Mouse (Mus musculus) neural tube, embryonic 10.5 days (tissue): ENCODE results near the gene Sema5b.

Source experiments
- DNase-seq: peaks from one replicate; pipeline ENCODE4 v3.0.0-alpha.2; 2017; ENCODE audit warnings: low spot score; ENCODE audit errors: extremely low spot score

Gene Sema5b

DNA sequence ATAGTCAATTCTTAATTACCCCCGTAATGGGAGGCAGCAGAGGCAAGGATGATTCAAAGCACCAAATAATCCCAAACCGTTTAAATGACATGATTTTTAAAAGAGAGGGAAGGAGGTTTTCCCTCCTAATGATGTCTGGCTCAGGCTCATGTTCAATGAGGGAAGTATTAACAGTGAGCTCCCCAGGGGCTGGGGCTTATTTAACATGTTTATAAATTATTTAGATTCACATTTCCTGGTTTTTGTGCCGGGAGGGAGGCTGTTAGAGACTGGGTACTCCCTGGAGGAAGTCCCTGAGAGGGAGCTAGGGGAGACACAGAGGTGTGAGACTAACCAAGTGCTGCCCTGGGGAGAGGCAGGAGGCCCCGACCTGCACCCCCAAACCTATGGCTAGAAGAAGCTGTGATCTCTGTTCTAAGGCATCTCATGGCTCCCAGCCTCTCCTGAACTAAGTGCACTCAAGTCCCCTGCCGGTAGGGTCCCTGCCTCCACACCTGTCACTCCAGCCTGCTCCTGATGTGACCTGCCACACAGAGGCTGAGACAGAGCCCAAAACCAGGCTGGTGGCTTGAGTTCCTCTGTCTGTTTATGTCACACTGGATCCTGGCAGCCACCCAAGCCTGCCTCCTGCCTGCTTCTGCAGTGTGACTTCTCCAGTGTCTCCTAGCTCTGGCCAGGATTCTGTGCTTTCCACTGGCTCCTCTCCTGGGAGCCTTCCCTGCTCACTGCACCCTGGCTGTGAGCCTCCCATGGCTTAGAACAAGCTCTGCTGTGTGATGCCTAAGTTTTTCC is 51.5 kb downstream of the Sema5b start:
- no peak for DNase-seq

DNA sequence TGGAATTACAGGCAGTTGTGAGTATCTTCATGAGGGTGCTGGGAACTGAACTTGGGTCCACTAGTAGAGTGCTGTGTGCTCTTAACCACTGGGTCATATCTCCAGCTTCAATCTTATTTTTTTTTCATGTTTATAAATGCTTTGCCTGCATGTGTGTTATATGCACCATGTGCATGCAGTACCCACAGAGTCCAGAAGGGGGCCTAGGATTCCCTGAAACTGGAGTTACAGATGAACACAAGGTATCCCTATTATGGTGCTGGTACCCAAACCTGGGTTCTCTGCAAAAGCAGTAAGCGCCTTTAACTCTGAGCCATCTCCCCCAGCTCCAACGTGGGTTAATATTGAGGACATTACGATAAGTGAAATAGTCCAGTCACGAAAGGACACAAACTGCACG is 52.5 kb downstream of the Sema5b start:
- DNase-seq = no peak

GRCm38 (mm10) chr16:35596241-35596640 is 55.3 kb downstream of the Sema5b start:
- no peak for DNase-seq

- DNase-seq = no peak
These were observed 55.9 kb downstream of the Sema5b start for GRCm38 (mm10) chr16:35596661-35597350.

GRCm38 (mm10) chr16:35597991-35598390 is 57.0 kb downstream of the Sema5b start:
- no peak for DNase-seq

- no peak for DNase-seq
These were observed 57.9 kb downstream of the Sema5b start for GRCm38 (mm10) chr16:35598802-35599201.

- DNase-seq = no peak
These were observed 59.3 kb downstream of the Sema5b start for GRCm38 (mm10) chr16:35600282-35600681.

GRCm38 (mm10) chr16:35601426-35601825 is 60.5 kb downstream of the Sema5b start:
- no peak for DNase-seq

DNA sequence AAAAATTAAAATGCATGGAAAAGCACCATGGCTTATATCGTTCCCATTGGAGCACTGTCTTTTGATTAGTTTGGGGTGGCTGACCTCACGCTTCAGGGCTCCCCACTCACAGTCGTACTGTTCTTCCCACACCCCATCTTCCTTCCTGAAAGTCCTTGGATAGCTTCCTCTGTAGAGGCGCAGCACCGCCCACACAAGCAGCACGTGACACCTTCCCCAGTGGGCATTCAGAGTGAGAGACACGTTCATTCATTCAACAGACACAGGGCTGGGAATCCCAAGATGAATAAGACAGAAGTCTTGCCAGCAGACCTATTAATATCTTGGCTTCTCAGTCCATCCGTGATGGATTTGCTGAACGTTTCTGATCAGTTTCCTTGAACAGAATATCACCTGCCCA is 61.6 kb downstream of the Sema5b start:
- DNase-seq = no peak

- DNase-seq = no peak
These were observed 63.0 kb downstream of the Sema5b start for GRCm38 (mm10) chr16:35603729-35604522.

DNA sequence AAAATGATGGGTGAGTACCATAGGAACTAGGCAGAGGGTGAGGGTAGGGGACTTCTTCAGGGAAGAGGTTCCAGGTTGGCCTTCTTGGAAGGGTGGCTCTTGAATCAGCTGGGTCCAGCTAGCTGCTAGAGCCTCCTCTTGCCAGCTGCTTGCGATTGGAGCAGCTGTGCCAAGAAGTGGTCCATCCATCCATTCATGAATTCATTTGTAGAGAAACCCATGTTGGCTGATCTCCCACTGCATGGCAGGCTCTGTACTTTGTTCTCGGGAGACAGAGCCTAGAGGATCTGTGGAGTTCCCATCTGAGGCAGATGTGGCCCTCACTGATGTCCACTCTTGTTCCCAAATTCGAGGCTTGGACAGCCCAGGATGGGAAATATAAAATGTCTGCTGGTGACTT is 66.3 kb downstream of the Sema5b start:
- no peak for DNase-seq

DNA sequence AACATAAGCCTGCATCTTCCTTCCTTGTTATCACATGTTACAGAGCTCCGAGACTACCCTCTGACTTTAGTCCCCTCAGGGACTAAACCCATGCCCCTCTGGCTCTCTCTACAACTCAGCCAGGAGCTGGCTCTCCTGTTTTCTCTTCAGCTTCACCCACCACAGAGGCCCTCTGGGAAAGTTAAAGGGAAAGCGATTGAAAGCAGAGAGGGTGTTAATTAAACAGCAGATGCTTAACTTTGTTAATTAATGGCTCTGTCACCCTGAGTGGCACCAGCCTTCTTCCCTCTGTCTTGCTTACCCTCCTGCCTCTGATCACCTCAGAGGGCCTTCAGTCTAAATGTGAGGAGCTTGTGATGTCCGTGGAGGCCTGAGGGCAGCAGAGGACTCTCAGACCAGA is 67.3 kb downstream of the Sema5b start:
- DNase-seq = no peak

DNA sequence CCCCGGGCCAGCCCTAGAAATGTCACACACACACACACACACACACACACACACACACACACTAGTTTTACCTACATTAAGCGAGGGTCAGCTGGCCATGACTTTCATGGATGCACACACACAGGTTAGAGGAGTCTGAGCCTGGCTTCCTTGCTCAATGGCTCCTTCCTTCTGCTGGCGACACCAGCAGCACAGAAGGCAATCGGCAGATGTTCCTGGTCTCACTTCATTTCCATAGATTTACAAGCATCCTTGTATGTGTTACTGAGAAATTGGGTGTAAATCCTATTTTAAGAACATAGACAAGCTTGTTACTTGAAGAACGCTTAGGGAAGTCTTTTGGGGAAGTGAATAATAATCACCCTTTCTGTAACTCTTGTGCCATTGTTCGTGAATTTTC is 68.6 kb downstream of the Sema5b start:
- no peak for DNase-seq

DNA sequence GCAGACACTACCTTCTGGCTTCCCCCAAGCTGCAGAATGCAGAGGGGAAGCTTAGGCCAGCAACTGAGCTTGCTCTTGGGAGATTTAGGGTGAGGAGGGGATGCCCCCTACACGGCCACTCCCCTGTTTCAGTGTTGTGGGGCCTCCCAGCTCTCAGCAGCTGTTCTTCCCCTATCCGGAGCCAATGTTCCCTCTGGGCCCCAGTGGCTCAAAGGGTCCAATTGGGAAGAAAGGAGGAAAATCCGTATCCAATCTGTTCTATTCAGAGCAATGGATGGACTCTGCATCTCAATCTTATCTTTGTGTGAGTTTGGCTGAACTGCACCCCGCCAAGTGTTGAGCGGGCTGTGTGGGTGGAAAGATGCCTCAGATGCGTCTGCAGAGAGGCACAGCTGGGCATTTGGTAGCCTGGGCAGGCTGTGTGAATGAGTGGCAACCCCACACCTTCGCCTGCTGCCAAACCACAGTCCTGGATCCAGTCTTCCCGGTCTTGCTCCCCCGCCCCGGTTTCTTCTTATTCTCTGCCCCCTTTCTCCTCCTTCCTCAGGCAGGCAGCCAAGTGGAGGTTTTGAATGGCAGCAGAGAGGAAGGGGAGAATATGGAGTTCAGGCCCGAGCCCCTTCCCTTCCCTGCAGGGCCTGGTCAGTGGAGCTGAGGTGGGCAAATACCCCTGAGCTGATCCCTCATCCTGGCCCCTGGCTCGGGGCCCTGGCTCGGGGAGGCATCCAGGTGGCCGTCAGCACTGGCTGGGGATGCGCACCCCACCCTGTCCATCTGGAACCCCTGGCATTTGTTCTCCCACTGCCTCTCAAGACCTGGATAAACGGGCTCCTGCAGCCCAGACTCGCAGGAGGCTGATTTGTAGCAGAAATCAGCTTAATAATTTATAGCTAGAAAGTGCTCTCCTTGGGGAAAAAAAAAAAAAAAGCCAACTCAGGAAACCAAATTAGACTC is 73.2 kb downstream of the Sema5b start:
- no peak for DNase-seq

DNA sequence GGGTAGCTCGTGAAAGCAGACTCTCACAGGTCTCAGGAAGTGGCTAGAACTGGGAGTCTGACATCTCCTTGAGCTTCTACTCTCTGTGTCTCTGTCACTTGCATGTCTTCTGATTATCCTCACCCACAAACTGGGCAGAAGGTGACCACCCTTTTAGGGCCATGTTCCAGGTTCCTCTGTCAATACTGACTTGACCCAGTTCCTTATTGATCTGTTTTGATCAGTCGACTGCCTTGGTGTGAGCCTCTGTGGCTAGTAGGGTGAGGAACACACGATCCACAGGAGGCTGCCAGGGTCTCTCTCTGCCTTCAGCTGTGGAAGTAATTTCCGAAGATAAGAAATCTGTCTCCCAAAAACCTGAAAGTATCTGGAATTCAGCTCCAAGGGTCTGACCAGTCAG is 76.8 kb downstream of the Sema5b start:
- no peak for DNase-seq

DNA sequence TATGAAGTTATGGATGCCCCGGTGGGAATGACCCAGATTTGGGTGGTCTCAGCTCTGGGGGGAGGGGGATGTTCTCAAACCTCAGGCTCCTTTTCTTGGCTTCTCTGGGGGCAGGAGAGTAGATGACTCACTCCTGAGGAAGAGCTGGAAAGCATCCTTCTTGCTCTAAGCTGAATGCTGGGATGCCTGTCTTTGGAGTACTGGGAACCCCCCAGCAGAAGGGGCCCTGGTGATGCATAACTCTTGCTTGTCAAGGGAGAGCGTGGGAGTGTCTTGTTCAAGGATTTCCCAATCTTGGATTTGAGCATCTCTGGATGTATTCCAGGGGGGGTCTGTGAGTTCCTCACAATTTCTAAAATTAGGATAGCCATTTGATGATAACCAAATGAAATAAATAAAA is 82.1 kb downstream of the Sema5b start:
- no peak for DNase-seq

- no peak for DNase-seq
These were observed 83.0 kb downstream of the Sema5b start for GRCm38 (mm10) chr16:35623986-35624385.

- no peak for DNase-seq
These were observed 83.9 kb downstream of the Sema5b start for GRCm38 (mm10) chr16:35624877-35625276.

- no peak for DNase-seq
These were observed 84.5 kb downstream of the Sema5b start for GRCm38 (mm10) chr16:35625286-35626020.

GRCm38 (mm10) chr16:35627992-35628607 is 87.2 kb downstream of the Sema5b start:
- DNase-seq = peak; percentile 88
